Mouse (Mus musculus) lung, postnatal 25 days (tissue): Measurements from ENCODE around the gene Fbxo36.

Experiments
- DNase-seq: peaks from one replicate; pipeline ENCODE4 v3.0.0; 2022; ENCODE audit warnings: low spot score

The Fbxo36 gene

GRCm38 (mm10) chr1:84947390-84947789, 107.7 kb downstream of the Fbxo36 start:
- DNase-seq = no peak
